Mouse (Mus musculus) brain, embryonic 14.5 days (tissue): ENCODE measurements around the gene Rps6ka5.

Experiments used
- CTCF ChIP-seq: fragments of 200-500 bp; IDR thresholded peaks from 2 replicates; pipeline ENCODE4 v1.5.1; 2012; ENCODE audit warnings: inconsistent platforms, mild to moderate bottlenecking, moderate library complexity, borderline replicate concordance; ENCODE audit not compliant: insufficient read depth, insufficient read length; ENCODE audit errors: extremely low read depth
- POLR2A ChIP-seq: fragments of 200-500 bp; IDR thresholded peaks from 2 replicates; pipeline ENCODE4 v1.6.1; 2012; ENCODE audit warnings: mild to moderate bottlenecking, inconsistent platforms, borderline replicate concordance; ENCODE audit not compliant: poor library complexity, insufficient read depth, insufficient read length, severe bottlenecking; ENCODE audit errors: extremely low read depth

- TF ChIP-seq POLR2A, result no peak
- no peak for TF ChIP-seq CTCF
Observed at GRCm38 (mm10) chr12:100613878-100614277, 112.9 kb downstream of the Rps6ka5 start.
